Mouse (Mus musculus): ENCODE results near the gene Clasrp. TPM values are rescaled to one million over a fixed set of nuclear protein-coding genes. Genes with fewer than 3 reads are reported as not detected.

Clasrp gene
- polyA plus RNA-seq, 1 experiment from 2014 or later: 57.2 TPM

Other genes starting within 250 kb of the Clasrp start
- gene Cd3eap, start 245.0 kb downstream of the Clasrp start, polyA plus RNA-seq (2015; fragmentation: Nextera tagmentation; extraction: Ambion mirVana): 23.1 and 26.4 TPM in 2 replicates
- gene Ppp1r13l, start 244.7 kb downstream of the Clasrp start, polyA plus RNA-seq (2015; fragmentation: Nextera tagmentation; extraction: Ambion mirVana): 3.0 and 3.6 TPM in 2 replicates
- 25.3 and 28.5 TPM in 2 replicates for gene Ercc2, start 222.5 kb downstream of the Clasrp start, polyA plus RNA-seq (2015; fragmentation: Nextera tagmentation; extraction: Ambion mirVana)
- 2.2 and 2.5 TPM in 2 replicates for gene Klc3, start 200.4 kb downstream of the Clasrp start, polyA plus RNA-seq (2015; fragmentation: Nextera tagmentation; extraction: Ambion mirVana)
- gene Ckm, start 199.7 kb downstream of the Clasrp start, polyA plus RNA-seq (2015; fragmentation: Nextera tagmentation; extraction: Ambion mirVana): 0.22 and 0.66 TPM in 2 replicates
- gene Mark4, start 145.7 kb downstream of the Clasrp start, polyA plus RNA-seq (2015; fragmentation: Nextera tagmentation; extraction: Ambion mirVana): 13.8 and 17.5 TPM in 2 replicates
- 0.11 and 0.19 TPM in 2 replicates for gene Exoc3l2, start 141.2 kb downstream of the Clasrp start, polyA plus RNA-seq (2015; fragmentation: Nextera tagmentation; extraction: Ambion mirVana)
- 3.7 and 4.9 TPM in 2 replicates for gene Bloc1s3, start 96.1 kb downstream of the Clasrp start, polyA plus RNA-seq (2015; fragmentation: Nextera tagmentation; extraction: Ambion mirVana)
- gene Trappc6a, start 96.1 kb downstream of the Clasrp start, polyA plus RNA-seq (2015; fragmentation: Nextera tagmentation; extraction: Ambion mirVana): 29.4 and 31.2 TPM in 2 replicates
- 0.81 and 0.90 TPM in 2 replicates for gene Nkpd1, start 86.6 kb downstream of the Clasrp start, polyA plus RNA-seq (2015; fragmentation: Nextera tagmentation; extraction: Ambion mirVana)
- 31.9 and 38.8 TPM in 2 replicates for gene Ppp1r37, start 41.4 kb downstream of the Clasrp start, polyA plus RNA-seq (2015; fragmentation: Nextera tagmentation; extraction: Ambion mirVana)
- gene Zfp296, start 27.2 kb downstream of the Clasrp start, polyA plus RNA-seq (2015; fragmentation: Nextera tagmentation; extraction: Ambion mirVana): 0.26 TPM in 1 of 2 replicates, not detected in the other
- gene Gemin7, start 26.9 kb downstream of the Clasrp start, polyA plus RNA-seq (2015; fragmentation: Nextera tagmentation; extraction: Ambion mirVana): 120 and 124 TPM in 2 replicates
- 3.9 and 4.5 TPM in 2 replicates for gene Relb, start 25.0 kb upstream of the Clasrp start, polyA plus RNA-seq (2015; fragmentation: Nextera tagmentation; extraction: Ambion mirVana)
- gene Clptm1, start 60.5 kb upstream of the Clasrp start, polyA plus RNA-seq (2015; fragmentation: Nextera tagmentation; extraction: Ambion mirVana): 91.2 and 92.5 TPM in 2 replicates
- not detected in 2 replicates for gene Apoc2, start 73.5 kb upstream of the Clasrp start, polyA plus RNA-seq (2015; fragmentation: Nextera tagmentation; extraction: Ambion mirVana)
- not detected in 2 replicates for gene Gm44805, start 76.9 kb upstream of the Clasrp start, polyA plus RNA-seq (2015; fragmentation: Nextera tagmentation; extraction: Ambion mirVana)
- gene Apoc4, start 77.0 kb upstream of the Clasrp start, polyA plus RNA-seq (2015; fragmentation: Nextera tagmentation; extraction: Ambion mirVana): not detected in 2 replicates
- gene Apoc1, start 88.2 kb upstream of the Clasrp start, polyA plus RNA-seq (2015; fragmentation: Nextera tagmentation; extraction: Ambion mirVana): 0.58 and 1.8 TPM in 2 replicates
- 269 and 326 TPM in 2 replicates for gene Apoe, start 94.7 kb upstream of the Clasrp start, polyA plus RNA-seq (2015; fragmentation: Nextera tagmentation; extraction: Ambion mirVana)
- gene Tomm40, start 111.0 kb upstream of the Clasrp start, polyA plus RNA-seq (2015; fragmentation: Nextera tagmentation; extraction: Ambion mirVana): 109 TPM in 2 replicates
- 42.3 and 48.4 TPM in 2 replicates for gene Nectin2, start 146.0 kb upstream of the Clasrp start, polyA plus RNA-seq (2015; fragmentation: Nextera tagmentation; extraction: Ambion mirVana)
- 7.9 and 8.8 TPM in 2 replicates for gene Bcam, start 166.5 kb upstream of the Clasrp start, polyA plus RNA-seq (2015; fragmentation: Nextera tagmentation; extraction: Ambion mirVana)
- gene Cblc, start 192.3 kb upstream of the Clasrp start, polyA plus RNA-seq (2015; fragmentation: Nextera tagmentation; extraction: Ambion mirVana): not detected in 2 replicates
- gene Bcl3, start 218.3 kb upstream of the Clasrp start, polyA plus RNA-seq (2015; fragmentation: Nextera tagmentation; extraction: Ambion mirVana): 0.30 and 0.92 TPM in 2 replicates
- gene Gm19345, start 247.5 kb upstream of the Clasrp start, polyA plus RNA-seq (2015; fragmentation: Nextera tagmentation; extraction: Ambion mirVana): 8.8 and 11.8 TPM in 2 replicates